Mouse (Mus musculus) frontal cortex, postnatal 25 days (tissue): ENCODE data around the gene Dctn1.
A peak's percentile ranks its signal among the peaks of the same experiment; 100 is the strongest.

Source experiments
- DNase-seq, 2 experiments: peaks; one replicate each; pipeline ENCODE4 v3.0.0; 2022; ENCODE audit warnings: low spot score in 2 of 2

Dctn1 gene

DNA sequence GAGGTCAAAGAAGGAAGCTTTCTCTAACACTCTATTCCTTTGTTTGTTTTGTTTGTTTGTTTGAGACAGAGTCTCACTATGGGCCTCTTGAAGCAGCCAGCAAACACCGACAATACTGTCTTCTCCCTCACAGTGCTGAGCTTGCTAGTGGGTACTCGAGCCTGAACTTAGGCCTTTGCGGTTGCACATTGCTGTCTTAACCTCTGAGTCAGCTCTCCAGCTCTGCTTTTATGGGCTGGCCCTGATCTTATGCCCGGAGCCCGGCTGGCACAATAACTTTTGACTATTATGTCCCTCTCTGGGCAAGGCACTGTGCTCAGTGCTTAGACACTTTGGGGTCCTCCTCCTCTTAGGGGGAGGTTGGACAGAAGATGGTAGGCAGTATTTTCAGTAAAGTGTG is 4.2 kb downstream of the Dctn1 start:
- DNase-seq = no peak

DNA sequence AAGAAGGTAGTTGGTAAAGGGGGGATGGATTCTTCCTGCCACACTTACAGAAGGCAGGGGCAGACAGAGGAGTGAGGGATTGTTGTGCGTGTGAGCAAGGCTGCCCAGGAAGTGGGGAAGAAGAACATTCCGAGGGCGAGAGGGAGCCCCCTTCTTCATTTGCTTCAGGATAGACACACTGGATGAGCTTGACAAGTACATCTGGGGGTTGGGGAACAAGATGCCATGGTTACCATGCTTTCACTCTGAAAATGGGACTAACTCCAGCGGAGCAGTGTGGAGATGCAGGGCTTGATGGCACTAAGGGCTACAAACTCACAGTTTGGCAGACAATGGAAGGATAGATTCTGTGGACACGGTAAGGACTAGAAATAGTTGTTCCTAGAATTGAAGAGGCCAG is 5.3 kb downstream of the Dctn1 start:
- no peak for DNase-seq

GRCm38 (mm10) chr6:83172240-83172920 is 6.7 kb downstream of the Dctn1 start:
- peak; percentile 35 to 61 for DNase-seq

DNA sequence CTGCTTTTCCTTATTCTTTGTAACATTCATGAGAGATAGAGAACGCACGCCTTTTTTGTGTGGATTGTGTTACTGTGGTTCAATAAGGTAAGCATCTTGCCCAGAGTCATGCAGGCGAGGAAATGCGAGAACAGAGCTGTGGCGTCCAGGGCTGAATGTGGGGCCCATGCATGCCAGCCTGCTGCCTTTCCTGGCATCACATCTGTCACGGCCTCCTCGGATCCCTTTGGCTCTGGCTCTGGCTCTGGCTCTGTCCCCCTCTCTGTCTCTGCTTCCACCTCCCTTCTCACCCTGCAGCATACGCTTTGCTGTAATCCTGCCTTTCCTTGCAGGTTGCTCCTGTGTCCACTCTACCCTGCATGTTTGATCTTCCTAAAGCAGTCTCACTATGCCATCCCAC is 10.3 kb downstream of the Dctn1 start:
- no peak for DNase-seq

DNA sequence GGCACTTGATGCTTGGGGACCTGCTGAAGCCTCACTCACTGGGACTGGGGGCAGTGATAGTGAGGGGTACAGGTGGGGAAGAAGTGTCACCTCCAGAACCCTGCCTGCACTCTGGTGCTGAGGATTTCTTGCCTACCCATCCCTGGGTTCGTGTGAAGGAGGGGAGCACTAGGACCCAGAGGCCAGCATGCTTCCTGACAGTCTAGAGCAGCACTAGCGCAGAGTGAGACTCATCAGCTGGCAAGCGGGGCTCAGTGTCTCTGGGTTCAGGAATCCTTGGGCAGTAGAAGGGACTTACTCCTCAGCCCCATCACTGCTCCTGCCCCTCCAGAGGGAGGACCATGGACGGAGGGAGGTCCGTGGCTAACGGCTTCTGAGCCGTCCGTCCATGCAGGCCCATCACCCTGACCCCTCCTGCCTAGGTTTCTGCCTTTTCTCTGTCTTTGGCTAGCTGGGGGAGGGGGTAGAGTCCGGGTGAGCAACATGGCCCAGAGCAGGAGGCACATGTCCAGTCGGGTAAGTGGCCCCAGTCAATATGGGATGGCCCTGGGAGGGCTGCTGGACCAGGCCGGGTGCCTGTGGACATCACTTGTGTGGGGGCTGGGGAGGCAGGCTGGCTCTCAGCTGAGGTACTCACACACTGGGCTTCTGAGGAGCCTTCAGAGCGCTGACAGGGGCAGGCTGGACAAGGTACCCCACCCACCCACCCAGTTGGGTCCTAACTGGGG is 13.8 kb downstream of the Dctn1 start:
- peak; percentile 53 to 64 for DNase-seq

GRCm38 (mm10) chr6:83180605-83181004 is 14.9 kb downstream of the Dctn1 start:
- DNase-seq = no peak

- DNase-seq = no peak
These were observed 19.2 kb downstream of the Dctn1 start for GRCm38 (mm10) chr6:83184858-83185435.

DNA sequence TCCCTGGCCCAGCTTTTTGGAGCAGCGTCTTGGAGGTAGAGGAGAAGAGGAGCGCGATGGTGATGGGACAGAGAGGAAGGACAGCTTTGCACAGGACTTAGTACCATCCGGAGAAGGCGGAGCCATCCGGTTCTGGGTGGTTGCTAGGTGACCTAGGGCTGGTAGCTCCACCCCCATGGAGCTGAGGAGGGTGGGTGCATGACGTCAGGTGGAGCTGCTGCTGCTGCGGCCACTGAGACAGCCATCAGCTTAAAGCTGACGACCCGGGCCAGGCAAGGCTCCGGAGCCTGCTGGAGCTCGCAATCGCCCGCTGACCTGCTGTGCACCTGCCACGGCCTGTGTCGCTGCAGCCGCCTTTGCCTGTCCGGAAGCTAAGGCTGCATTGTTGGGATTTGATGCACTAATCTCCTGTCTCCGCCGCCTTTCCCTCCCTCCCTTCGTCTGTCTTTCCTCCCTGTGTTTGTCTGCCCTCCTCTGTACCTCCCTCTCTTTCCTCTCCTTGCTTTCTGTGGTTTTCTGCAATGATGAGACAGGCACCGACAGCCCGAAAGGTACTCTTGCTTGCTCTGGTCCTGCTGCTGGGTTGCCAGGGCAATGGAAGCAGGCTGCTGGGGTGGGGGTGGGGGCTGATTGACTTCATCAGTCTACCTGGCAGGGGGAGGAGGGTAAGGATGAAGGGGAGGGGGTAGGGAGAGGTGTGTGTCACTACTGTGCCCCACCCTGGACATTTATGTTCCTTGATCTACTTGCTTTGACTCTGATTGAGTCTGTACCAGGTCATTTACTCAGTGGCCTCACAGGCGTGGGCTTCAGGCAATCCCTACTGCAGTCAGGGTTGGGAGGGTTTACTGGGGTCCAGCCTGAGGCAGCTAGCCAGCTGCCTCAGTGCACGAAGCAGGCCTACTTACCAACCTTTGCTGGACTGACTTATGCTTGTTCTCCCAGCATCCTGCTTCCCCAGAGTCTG is 20.5 kb downstream of the Dctn1 start:
- DNase-seq = peak; percentile 67 to 73

DNA sequence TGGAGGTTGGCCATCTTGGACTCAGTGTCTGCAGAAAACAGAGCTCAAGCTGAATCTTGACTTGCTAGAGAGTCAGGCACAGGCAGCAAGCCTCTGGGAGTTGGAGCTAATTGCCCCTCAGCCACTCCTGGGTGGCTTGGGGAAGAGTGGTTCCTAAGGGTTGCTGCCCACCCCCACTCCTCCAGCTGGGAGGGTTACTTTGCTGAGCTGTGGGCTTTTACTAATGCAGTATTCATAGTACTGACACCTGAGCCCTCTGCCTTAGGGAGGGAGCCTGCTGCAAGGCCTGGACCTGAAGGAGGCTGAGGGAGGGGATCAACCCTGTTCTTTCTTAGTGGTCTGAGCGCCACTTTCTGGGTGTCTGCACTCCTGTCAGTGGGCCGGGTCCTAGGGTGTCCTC is 21.2 kb downstream of the Dctn1 start:
- DNase-seq = no peak

GRCm38 (mm10) chr6:83193571-83193970 is 27.9 kb downstream of the Dctn1 start:
- no peak for DNase-seq

GRCm38 (mm10) chr6:83197345-83198004 is 31.8 kb downstream of the Dctn1 start:
- peak; percentile 49 to 62 for DNase-seq

GRCm38 (mm10) chr6:83203320-83203719 is 37.6 kb downstream of the Dctn1 start:
- DNase-seq = no peak

DNA sequence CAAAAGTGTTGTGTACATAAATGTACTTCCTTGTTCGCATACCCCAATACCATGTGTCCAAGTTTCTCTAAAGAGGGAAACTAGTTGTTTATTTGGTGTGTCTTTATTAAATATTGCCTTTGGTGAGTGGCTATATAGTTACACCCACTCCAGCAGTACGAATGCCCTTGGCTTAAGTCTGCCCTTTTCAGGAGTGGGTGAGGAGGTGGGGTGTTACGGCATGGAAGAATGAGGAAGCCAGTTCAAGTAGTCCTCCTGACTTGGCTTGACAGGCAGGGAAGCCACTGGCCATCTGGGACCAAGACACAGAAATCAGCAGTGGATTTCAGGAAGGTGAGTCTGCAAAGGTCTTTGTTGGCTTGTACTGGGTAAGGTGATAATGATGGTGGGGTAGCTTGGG is 40.1 kb downstream of the Dctn1 start:
- no peak for DNase-seq

GRCm38 (mm10) chr6:83206321-83206720 is 40.6 kb downstream of the Dctn1 start:
- no peak for DNase-seq

DNA sequence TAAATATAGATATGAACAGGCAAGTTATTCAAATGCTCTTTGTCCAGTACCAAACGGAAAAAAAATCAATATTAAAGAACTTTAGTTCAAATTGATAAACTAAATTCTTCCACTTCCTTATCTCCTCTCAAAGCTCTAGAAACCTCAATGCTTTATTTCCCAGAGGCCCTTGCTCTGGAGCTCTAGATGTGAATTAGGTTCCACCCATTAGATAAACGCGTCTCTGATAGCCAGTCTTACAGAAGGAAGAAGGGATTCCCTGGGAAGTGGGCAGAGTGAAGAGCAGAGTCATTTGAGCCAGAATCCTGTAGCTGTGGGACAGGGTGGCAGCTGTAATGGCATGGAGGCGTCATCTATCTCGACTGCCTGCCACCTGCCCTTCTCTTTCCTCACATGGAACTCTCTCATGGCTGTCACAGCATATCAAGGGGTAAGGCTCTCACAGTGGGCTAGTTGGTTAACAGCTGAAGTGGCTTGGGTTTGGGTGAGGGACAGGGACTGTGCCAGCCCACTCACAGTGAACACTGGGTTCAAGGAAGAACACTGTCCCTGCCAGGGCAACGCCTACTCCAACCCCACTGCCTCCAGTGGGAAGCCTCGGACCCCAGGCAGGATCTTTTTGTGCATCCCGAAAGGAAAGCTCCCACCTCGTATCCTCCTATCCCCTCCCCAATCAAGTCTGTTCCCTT is 41.8 kb downstream of the Dctn1 start:
- no peak for DNase-seq

DNA sequence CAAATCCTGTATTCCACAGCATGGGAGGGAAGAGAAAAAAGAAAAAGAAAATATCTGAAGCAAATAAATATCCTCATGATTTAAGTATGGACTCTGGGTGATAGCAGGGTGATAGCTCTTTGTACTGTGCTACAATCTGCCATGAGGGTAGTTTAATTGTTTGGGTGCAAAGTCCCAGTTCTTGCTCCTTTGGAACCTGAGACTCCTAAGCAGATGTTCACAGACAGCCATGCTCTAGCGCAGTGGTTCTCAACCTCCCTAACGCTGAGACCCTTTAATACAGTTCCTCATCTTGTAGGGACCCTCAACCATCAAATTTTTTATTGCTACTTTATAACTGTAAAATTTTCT is 42.3 kb downstream of the Dctn1 start:
- DNase-seq = no peak

DNA sequence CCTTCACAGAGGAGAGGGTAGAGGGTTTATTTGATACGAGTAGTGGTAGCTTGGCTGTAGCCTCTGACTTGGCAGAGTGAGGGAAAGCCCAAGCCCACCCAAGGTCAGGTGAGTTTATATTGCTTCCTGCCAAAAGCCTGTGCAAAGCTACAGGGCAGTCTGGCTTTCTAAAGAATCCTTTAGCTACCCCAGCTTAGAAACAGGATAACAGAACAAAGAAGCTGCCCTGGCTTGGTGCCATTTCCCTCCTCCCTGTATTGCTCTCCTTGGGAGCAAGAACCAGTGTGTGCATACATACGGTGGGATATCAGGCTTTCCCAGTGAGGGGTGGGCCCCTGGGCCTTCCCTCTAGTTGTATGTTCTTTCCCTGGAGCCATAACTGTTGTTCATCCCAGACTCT is 44.8 kb downstream of the Dctn1 start:
- no peak for DNase-seq

DNA sequence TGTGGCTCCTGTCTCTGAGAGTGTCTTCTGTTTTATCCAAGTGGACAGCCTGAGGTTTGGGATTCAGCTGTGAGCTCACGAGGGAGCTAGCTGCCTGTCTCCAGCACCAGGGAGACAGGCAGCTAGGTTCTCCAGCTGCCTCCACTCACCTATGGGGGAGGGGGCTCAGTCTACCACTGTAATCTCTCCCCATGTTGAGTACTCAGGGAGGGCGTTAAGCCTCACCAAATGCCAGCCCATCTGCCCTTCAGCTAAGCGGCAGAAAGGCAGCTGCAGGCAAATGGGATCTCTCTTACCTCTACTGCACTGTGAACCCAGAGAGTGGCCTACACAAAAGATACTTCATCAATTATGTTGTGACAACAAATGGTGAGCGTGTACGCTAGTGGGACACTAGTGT is 45.8 kb downstream of the Dctn1 start:
- no peak for DNase-seq

- DNase-seq = peak; percentile 39 to 48
These were observed 49.4 kb downstream of the Dctn1 start for GRCm38 (mm10) chr6:83215002-83215666.

- DNase-seq = no peak
These were observed 54.1 kb downstream of the Dctn1 start, which contains the start of gene Slc4a5 for GRCm38 (mm10) chr6:83219814-83220213. Slc4a5 (plus strand) TSS chr6:83219828.
